Mouse (Mus musculus) embryonic fibroblast, embryonic 13.5 days (primary cell): ENCODE measurements around the gene Zfp451.

Source experiments
- CTCF ChIP-seq: IDR thresholded peaks from 2 replicates; pipeline ENCODE4 v1.5.1; 2011; ENCODE audit warnings: mild to moderate bottlenecking, control low read depth, low read length, moderate library complexity, borderline replicate concordance; ENCODE audit not compliant: insufficient read depth
- POLR2A ChIP-seq: IDR thresholded peaks from 2 replicates; pipeline ENCODE4 v1.6.1; 2011; ENCODE audit warnings: low read depth, mild to moderate bottlenecking, control low read depth, low read length, moderate library complexity

DNA sequence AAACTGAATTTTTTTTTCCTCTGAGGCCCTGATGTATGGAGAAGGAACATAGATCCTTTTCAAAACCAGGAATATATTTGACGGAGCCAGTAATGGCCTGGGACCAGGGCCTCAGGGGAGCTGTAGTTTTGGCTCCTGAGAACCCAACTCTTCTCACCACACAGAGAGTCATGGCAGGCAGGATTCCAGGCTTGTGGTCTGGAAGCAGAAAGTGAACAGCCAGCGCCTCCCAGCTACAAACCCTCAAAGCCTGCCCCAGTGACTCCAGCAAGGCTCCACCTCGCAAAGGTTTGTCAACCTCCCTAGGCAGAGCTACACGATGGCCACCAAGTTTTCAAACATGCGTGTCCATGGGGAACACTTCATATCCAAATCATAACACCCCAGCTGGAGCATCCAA lies 102.4 kb downstream of the Zfp451 start:
- TF ChIP-seq CTCF: no peak
- no peak for TF ChIP-seq POLR2A
